ENCODE assay signal across 8 mouse cellular contexts in genomic region chr16:81200201-81201071, GRCm38 (mm10). TPM values are rescaled to one million over a fixed set of nuclear protein-coding genes. Genes with fewer than 3 reads are reported as not detected.
DNase-seq lines count a peak whose midpoint lies in the region; ATAC-seq and TF ChIP-seq lines count a peak whose summit lies in the region.

Ncam2 (plus strand) TSS chr16:81200697.

- H3K27ac ChIP-seq in ES-E14 (ENCODE audit: insufficient read depth, low read depth, low read length, poor library complexity, severe bottlenecking), result no peak within 1 kb of the TSS
- peak within 1 kb of the TSS; percentile 81 for H3K27ac ChIP-seq in forebrain, postnatal 0 days (ENCODE audit: low read depth, low read length)
- H3K27ac ChIP-seq in layer of hippocampus, adult 2 months, result peak within 1 kb of the TSS; percentile 90
- peak within 1 kb of the TSS; percentile 89 for H3K27ac ChIP-seq in neural tube, embryonic 15.5 days (replicated peaks)

- no peaks in the 10 kb centered on the region for H3K4me1 ChIP-seq in ES-E14 (ENCODE audit: control insufficient read depth in 2 of 2, insufficient read depth in 2 of 2, low read length in 2 of 2, poor library complexity in 1 of 2)
- peaks cover 8% of the 10 kb centered on the region for H3K4me1 ChIP-seq in forebrain, postnatal 0 days (ENCODE audit: insufficient read depth)
- peaks cover 16% of the 10 kb centered on the region for H3K4me1 ChIP-seq in neural tube, embryonic 15.5 days

- ATAC-seq in forebrain, postnatal 0 days, result peak; percentile 86
- peak; percentile 81 for ATAC-seq in neural tube, embryonic 15.5 days (ENCODE audit: low FRiP score)

- under 1% methylated on average over 47 of the region's 70 CpGs for WGBS in forebrain, postnatal 0 days
- WGBS in neural tube, embryonic 15.5 days, result 0% methylated on average over 47 of the region's 70 CpGs

- no peaks in the 10 kb centered on the region for H3K36me3 ChIP-seq in ES-E14 (ENCODE audit: control insufficient read depth, insufficient read depth, low read length, poor library complexity, severe bottlenecking)
- H3K36me3 ChIP-seq in forebrain, postnatal 0 days (ENCODE audit: insufficient read depth), result no peaks in the 10 kb centered on the region
- no peaks in the 10 kb centered on the region for H3K36me3 ChIP-seq in neural tube, embryonic 15.5 days

- in situ Hi-C loops in ES-E14 (cut with MboI; ENCODE audit: low sequenced_read_pairs in 2 of 2, unreplicated experiment in 2 of 2), result no loop called here

- no peak for TF ChIP-seq CTCF in forebrain, postnatal 0 days (IDR thresholded peaks at IDR 0.05; ENCODE audit: low read depth)
- no peak for TF ChIP-seq CTCF in layer of hippocampus, adult 2 months (conservative IDR thresholded peaks at IDR 0.05)

- peak within 1 kb of the TSS; percentile 67 for H3K4me2 ChIP-seq in forebrain, postnatal 0 days (ENCODE audit: low read depth)
- H3K4me2 ChIP-seq in neural tube, embryonic 15.5 days, result peak within 1 kb of the TSS; percentile 69

- peak within 1 kb of the TSS; percentile 72 to 76 for H3K4me3 ChIP-seq in ES-E14 (ENCODE audit: insufficient read depth in 1 of 2, low read depth in 1 of 2, low read length in 2 of 2, poor library complexity in 1 of 2, severe bottlenecking in 1 of 2)
- peak within 1 kb of the TSS; percentile 63 for H3K4me3 ChIP-seq in forebrain, postnatal 0 days (ENCODE audit: low read depth, low read length)
- peak within 1 kb of the TSS; percentile 79 for H3K4me3 ChIP-seq in layer of hippocampus, adult 2 months
- peak within 1 kb of the TSS; percentile 67 for H3K4me3 ChIP-seq in neural tube, embryonic 15.5 days (replicated peaks)

- no peaks in the 10 kb centered on the region for H3K9me3 ChIP-seq in ES-E14 (ENCODE audit: control insufficient read depth, insufficient read depth, low read depth, low read length)
- no peaks in the 10 kb centered on the region for H3K9me3 ChIP-seq in forebrain, postnatal 0 days (ENCODE audit: low read length)
- H3K9me3 ChIP-seq in neural tube, embryonic 15.5 days (replicated peaks), result no peaks in the 10 kb centered on the region

- peak; percentile 54 for DNase-seq in ES-E14 (ENCODE audit: low read depth, low spot score)
- peak; percentile 68 to 84 for DNase-seq in cerebellum, adult 18-20 months
- peak; percentile 87 for DNase-seq in forebrain, postnatal 0 days
- DNase-seq in heart, postnatal 4 days, result peak; percentile 73
- DNase-seq in layer of hippocampus, adult 2 months (ENCODE audit: low spot score in 2 of 2), result peak; percentile 41 to 69
- peak; percentile 22 to 23 for DNase-seq in lung, adult 18-20 months
- DNase-seq in urinary bladder, adult 2 months (ENCODE audit: low spot score), result peak; percentile 37

- no peaks in the 10 kb centered on the region for H3K27me3 ChIP-seq in forebrain, postnatal 0 days (ENCODE audit: insufficient read depth, low read length)
- H3K27me3 ChIP-seq in neural tube, embryonic 15.5 days (replicated peaks), result no peaks in the 10 kb centered on the region

- peak within 1 kb of the TSS; percentile 62 for H3K9ac ChIP-seq in ES-E14 (ENCODE audit: insufficient read depth, low read depth, low read length, poor library complexity, severe bottlenecking)
- peak within 1 kb of the TSS; percentile 69 for H3K9ac ChIP-seq in forebrain, postnatal 0 days
- H3K9ac ChIP-seq in neural tube, embryonic 15.5 days (replicated peaks), result peak within 1 kb of the TSS; percentile 74

TF ChIP-seq in ES-E14, 5 proteins besides CTCF, POLR2A, EP300 and RAD21:
- no peak for TF ChIP-seq CHD2 (IDR thresholded peaks at IDR 0.05; ENCODE audit: low read depth, low read length)
- TF ChIP-seq ZC3H11A (IDR thresholded peaks at IDR 0.05; ENCODE audit: borderline replicate concordance, low read depth, low read length), result no peak
- TF ChIP-seq ZNF384 (IDR thresholded peaks at IDR 0.05; ENCODE audit: low read depth, low read length), result no peak
- TF ChIP-seq HCFC1 (IDR thresholded peaks at IDR 0.05; ENCODE audit: borderline replicate concordance, insufficient read depth, low read length), result no peak
- TF ChIP-seq MAFK (IDR thresholded peaks at IDR 0.05; ENCODE audit: insufficient read depth, low read depth, low read length), result no peak

RNA-seq across cellular contexts. Expression of gene Ncam2, which starts in this region (rescaled TPM):
- total RNA-seq in ES-E14 (2012; rRNA removed), result 0.13 TPM in 1 of 2 replicates, not detected in the other
- 44.5 and 54.6 TPM in 2 replicates for total RNA-seq in forebrain, postnatal 0 days (2014; rRNA removed)
- polyA plus RNA-seq in forebrain, postnatal 0 days (2015; fragmentation: Nextera tagmentation; extraction: Ambion mirVana), result 5.1 and 12.2 TPM in 2 replicates
- under 1 TPM; 0.14 to 0.17 TPM for total RNA-seq in heart, postnatal 4 days (2021)
- total RNA-seq in layer of hippocampus, adult 2 months (2021), result 10 to 100 TPM; 51.3 to 51.4 TPM
- polyA plus RNA-seq in neural tube, embryonic 15.5 days (2015; fragmentation: Nextera tagmentation; extraction: Ambion mirVana), result 27.9 and 29.9 TPM in 2 replicates
- 0.08 and 0.09 TPM in 2 replicates for polyA plus RNA-seq in urinary bladder, adult 2 months (2012; rRNA removed)

Comparison
In these comparisons a context has a peak if more than half of its experiments do, and no peak if none do; other contexts are left out.
1. RNA of gene Ncam2 (total RNA-seq): 44.5 to 54.6 TPM in forebrain, postnatal 0 days and 51.3 to 51.4 TPM in layer of hippocampus, adult 2 months; 0.14 to 0.17 TPM in heart, postnatal 4 days and 0.13 TPM in ES-E14; every median in the first group is over 10 times any median in the second.
2. Peak in DNase-seq, H3K4me3 ChIP-seq and H3K9ac ChIP-seq in ES-E14; RNA of the gene not detected or under 1 TPM.
3. Peak in DNase-seq in heart, postnatal 4 days; RNA of the gene not detected or under 1 TPM.
4. Peak in DNase-seq in urinary bladder, adult 2 months; RNA of the gene not detected or under 1 TPM.
5. DNase-seq: peak in every context shown above with its lines; median percentile 87 in forebrain, postnatal 0 days; 76 in cerebellum, adult 18-20 months; 73 in heart, postnatal 4 days; 55 in layer of hippocampus, adult 2 months; 54 in ES-E14; 37 in urinary bladder, adult 2 months; 22 in lung, adult 18-20 months.
6. Peak in every context shown above with its lines, with median percentiles within 50 percentile points of each other: H3K4me3 ChIP-seq and H3K9ac ChIP-seq.